Mouse (Mus musculus) testis, adult 2 months (tissue): Measurements from ENCODE around the gene Rgs16.

ENCODE experiments used
- CTCF ChIP-seq: fragments of 200-500 bp; IDR thresholded peaks from 2 replicates; pipeline ENCODE4 v1.5.1; 2012; ENCODE audit warnings: low read depth, mild to moderate bottlenecking, inconsistent platforms, low read length, moderate library complexity; ENCODE audit not compliant: control insufficient read depth, insufficient read depth, insufficient replicate concordance
- POLR2A ChIP-seq: fragments of 200-500 bp; IDR thresholded peaks from 2 replicates; pipeline ENCODE4 v1.6.1; 2012; ENCODE audit warnings: low read depth, mild to moderate bottlenecking, inconsistent platforms, low read length, moderate library complexity; ENCODE audit not compliant: control insufficient read depth

DNA sequence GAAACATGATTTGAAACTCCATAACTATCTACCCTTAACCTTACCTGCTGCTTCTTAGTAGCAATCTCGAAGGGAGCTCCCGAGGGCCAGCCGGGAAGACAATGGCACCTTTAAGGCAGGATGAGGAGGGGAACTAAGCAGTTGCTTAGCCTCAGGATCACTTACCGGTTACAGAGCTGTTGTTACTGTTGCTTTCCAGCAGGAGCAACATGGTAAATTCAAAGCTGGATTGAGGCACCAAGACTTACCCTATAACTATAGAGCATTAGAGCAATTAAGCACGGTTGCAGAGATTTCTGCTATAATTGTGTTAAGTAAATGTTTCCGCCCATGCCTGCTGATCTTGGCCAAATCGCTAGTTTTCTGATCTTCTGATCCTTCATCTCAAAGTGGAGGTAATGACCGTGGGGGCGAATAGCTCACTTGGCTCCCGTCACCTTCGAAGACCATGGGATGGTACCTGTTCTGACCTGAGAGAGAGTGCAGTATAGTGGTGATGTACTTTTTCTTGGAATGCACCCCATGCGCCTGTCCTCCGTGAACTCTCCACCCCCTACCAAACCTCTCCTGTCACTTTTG lies 623 bp upstream of the Rgs16 start:
- TF ChIP-seq POLR2A (no peak), CTCF (no peak)
